Mouse (Mus musculus): ENCODE data around the gene Gm765.

- no peak for TF ChIP-seq POLR2A (IDR thresholded peaks at IDR 0.05; ENCODE audit: control insufficient read depth, low read depth, low read length)
- TF ChIP-seq CTCF (IDR thresholded peaks at IDR 0.05; ENCODE audit: control insufficient read depth, insufficient read depth, insufficient replicate concordance, low read depth, low read length) = no peak
Measured at GRCm38 (mm10) chr6:98332714-98333113, 9.8 kb downstream of the Gm765 start.
